Mouse (Mus musculus): ENCODE measurements at regions not wholly inside any gene's neighbourhood (a gene's known extent, or its start where the extent isn't known, plus 50 kb on each side); places are given as distances from the start of the nearest gene placed in this dataset.

DNA sequence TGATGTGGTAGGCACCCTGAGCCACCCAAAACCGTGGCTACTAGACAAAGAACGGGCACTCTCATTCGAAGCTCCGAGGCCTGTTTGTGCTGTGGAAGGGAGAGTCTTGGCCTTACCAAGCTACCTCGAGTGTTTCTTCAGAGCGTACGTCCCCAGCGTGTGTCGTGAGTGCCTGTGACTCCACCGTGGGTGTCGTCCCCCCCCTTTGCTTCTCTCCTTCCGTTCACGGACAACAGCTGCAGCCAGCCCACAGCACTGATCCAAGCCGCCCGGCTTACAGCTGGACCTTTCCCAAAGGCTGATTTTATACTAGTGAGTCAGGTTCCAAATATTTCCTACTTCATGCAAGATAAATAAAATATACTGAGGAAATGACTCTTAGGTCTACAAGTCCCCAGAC is 249.8 kb downstream of the Satb1 start:
- TF ChIP-seq MYOG (IDR thresholded peaks at IDR 0.05; ENCODE audit: control insufficient read depth in 1 of 3, insufficient read depth in 1 of 3, insufficient read length in 2 of 3, low read depth in 2 of 3), result peak; percentile 87 to 99 (median 96)
- peak; percentile 60 for TF ChIP-seq POLR2A (IDR thresholded peaks at IDR 0.05; ENCODE audit: insufficient read length, low read depth)
- peak; percentile 87 to 98 (median 98) for TF ChIP-seq MYOD1 (IDR thresholded peaks at IDR 0.05; ENCODE audit: control insufficient read depth in 1 of 3, insufficient read length in 2 of 3, low read depth in 2 of 3)
- peak; percentile 43 for TF ChIP-seq POLR2AphosphoS2 (IDR thresholded peaks at IDR 0.05; ENCODE audit: insufficient read length, low read depth)
